20 mouse cellular contexts compared by ENCODE assay signal in genomic region chr4:44163034-44163433, GRCm38 (mm10).
DNase-seq lines count a peak whose midpoint lies in the region; ATAC-seq and TF ChIP-seq lines count a peak whose summit lies in the region.
"Had no signal": no experiment of that assay in that cellular context is flagged by ENCODE, and none has a peak within 500 bp of the region (broad histone marks: within the 10 kb centered on the region; RNA-seq: fewer than 3 reads in every experiment).

No protein-coding gene starts in this region.

- intact Hi-C loops in gastrocnemius, adult 2 months (cut with DNase I): no loop called here

- no peak overlapping the region for H3K4me3 ChIP-seq in heart, embryonic 12.5 days
- H3K4me3 ChIP-seq in liver, embryonic 13.5 days (replicated peaks): no peak overlapping the region
- peak overlapping the region; percentile 9 for H3K4me3 ChIP-seq in bone marrow, adult 2 months (replicated peaks; ENCODE audit: control insufficient read depth, low read depth, low read length)
- H3K4me3 ChIP-seq in gastrocnemius, adult 2 months: no peak overlapping the region
- H3K4me3 ChIP-seq: embryonic facial prominence, embryonic 13.5 days; forebrain, embryonic 12.5 days; hindbrain, embryonic 15.5 days had no signal

- 63% methylated on average over 2 of the region's 2 CpGs for WGBS in heart, embryonic 12.5 days
- WGBS in liver, embryonic 13.5 days (ENCODE audit: insufficient replicate concordance): 53% methylated on average over 2 of the region's 2 CpGs
- WGBS in bone marrow, adult 2 months: 47% methylated on average over 2 of the region's 2 CpGs

- no peak for ATAC-seq in heart, embryonic 12.5 days (ENCODE audit: insufficient number of reproducible peaks, low FRiP score)
- ATAC-seq in liver, embryonic 13.5 days (ENCODE audit: low read depth): no peak
- ATAC-seq: inflammation-experienced regulatory T-cells, adult 6 months; intestine, postnatal 0 days had no signal

- TF ChIP-seq POLR2A in bone marrow, adult 2 months (IDR thresholded peaks at IDR 0.05; ENCODE audit: borderline replicate concordance, control insufficient read depth, low read depth, low read length): no peak

- 0 out of 2 replicates have a peak overlapping the region, but pooled peaks have one; percentile 13 for H3K9ac ChIP-seq in heart, embryonic 12.5 days
- H3K9ac ChIP-seq in liver, embryonic 13.5 days: peak overlapping the region; percentile 0; the same call in 1 of the 2 replicates
- H3K9ac ChIP-seq: embryonic facial prominence, embryonic 13.5 days; forebrain, embryonic 12.5 days; hindbrain, embryonic 15.5 days had no signal

- TF ChIP-seq CTCF in bone marrow, adult 2 months (IDR thresholded peaks at IDR 0.05; ENCODE audit: control insufficient read depth, insufficient read depth, low read length): no peak
- TF ChIP-seq CTCF in gastrocnemius, adult 2 months (IDR thresholded peaks at IDR 0.05): no peak

- H3K4me2 ChIP-seq in heart, embryonic 12.5 days: no peak overlapping the region
- no peak overlapping the region for H3K4me2 ChIP-seq in liver, embryonic 13.5 days
- H3K4me2 ChIP-seq: embryonic facial prominence, embryonic 13.5 days; forebrain, embryonic 12.5 days; hindbrain, embryonic 15.5 days had no signal

- H3K27me3 ChIP-seq in heart, embryonic 12.5 days (replicated peaks): no peaks in the 10 kb centered on the region
- no peaks in the 10 kb centered on the region for H3K27me3 ChIP-seq in liver, embryonic 13.5 days
- H3K27me3 ChIP-seq: embryonic facial prominence, embryonic 13.5 days; forebrain, embryonic 12.5 days; hindbrain, embryonic 15.5 days had no signal

- DNase-seq in heart, adult 8-10 months (ENCODE audit: low spot score): no peak
- DNase-seq in liver, embryonic 13.5 days: no peak
- DNase-seq in liver: no peak
- DNase-seq in embryo, embryonic 10.5 days (ENCODE audit: low spot score): no peak
- DNase-seq in gastrocnemius, adult 2 months: no peak
- DNase-seq: adrenal gland, adult 8-10 months; adrenal gland, postnatal 36 days; cerebellum, adult 11 months; cerebellum, adult 8-10 months; cerebellum, postnatal 14 days; gastrocnemius, postnatal 36 days; heart, postnatal 10 days; heart, postnatal 4 days had no signal

- no peaks in the 10 kb centered on the region for H3K36me3 ChIP-seq in heart, embryonic 12.5 days
- H3K36me3 ChIP-seq in liver, embryonic 13.5 days: no peaks in the 10 kb centered on the region
- H3K36me3 ChIP-seq: forebrain, embryonic 12.5 days; hindbrain, embryonic 15.5 days had no signal

- peaks cover 30% of the 10 kb centered on the region for H3K4me1 ChIP-seq in heart, embryonic 12.5 days (replicated peaks)
- H3K4me1 ChIP-seq in liver, embryonic 13.5 days (replicated peaks): peaks cover 56% of the 10 kb centered on the region
- H3K4me1 ChIP-seq in bone marrow, adult 2 months (ENCODE audit: control insufficient read depth, insufficient read depth, low read length): peaks cover 2% of the 10 kb centered on the region; the same call in 1 of the 2 replicates

- no peak overlapping the region for H3K27ac ChIP-seq in heart, embryonic 12.5 days (ENCODE audit: poor library complexity, severe bottlenecking)
- no peak overlapping the region for H3K27ac ChIP-seq in liver, embryonic 13.5 days
- no peak overlapping the region for H3K27ac ChIP-seq in bone marrow, adult 2 months (ENCODE audit: control insufficient read depth, insufficient read depth, low read depth, low read length, poor library complexity)
- H3K27ac ChIP-seq in gastrocnemius, adult 2 months: no peak overlapping the region
- H3K27ac ChIP-seq: embryonic facial prominence, embryonic 13.5 days; forebrain, embryonic 12.5 days; hindbrain, embryonic 15.5 days had no signal

- H3K9me3 ChIP-seq in heart, embryonic 12.5 days (replicated peaks): no peaks in the 10 kb centered on the region
- H3K9me3 ChIP-seq in liver, embryonic 13.5 days (replicated peaks): no peaks in the 10 kb centered on the region
- H3K9me3 ChIP-seq: embryonic facial prominence, embryonic 13.5 days; forebrain, embryonic 12.5 days; hindbrain, embryonic 15.5 days had no signal
